Mouse (Mus musculus): ENCODE measurements around the gene Gm3029.
"Not testable (repeated sequence)": the region's sequence is repeated elsewhere in the genome, so short reads cannot be mapped to it uniquely, and the experiment has no call there.

The Gm3029 gene

DNA sequence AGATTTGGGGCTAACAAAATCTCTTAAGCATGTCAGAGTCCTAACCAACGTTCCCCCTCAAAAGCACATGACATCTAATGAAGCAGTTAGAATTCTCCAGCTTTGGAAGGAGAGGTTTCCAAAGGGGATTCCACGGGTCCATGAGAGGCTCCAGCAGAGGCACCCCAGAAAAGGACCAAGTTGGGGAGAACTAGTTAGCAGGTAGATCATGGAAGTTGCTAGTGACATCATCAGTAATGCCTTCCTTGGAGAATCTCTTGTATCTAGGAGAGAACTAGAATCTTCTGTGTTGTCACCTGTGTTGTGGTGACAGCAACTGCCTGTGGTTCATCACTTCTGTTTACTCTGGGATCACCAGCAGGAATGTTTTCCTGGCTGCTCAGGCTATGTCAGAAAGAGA, at the start of gene Gm3029:
Gene Gm3029 (plus strand): TSS at position 301 of the 400 bp plus-strand sequence.
- in situ Hi-C loops (cut with MboI, MseI): loop anchor here (25.0 kb wide), 1 partner anchor 706 kb away; the partner anchor contains the start of gene Gm8159

DNA sequence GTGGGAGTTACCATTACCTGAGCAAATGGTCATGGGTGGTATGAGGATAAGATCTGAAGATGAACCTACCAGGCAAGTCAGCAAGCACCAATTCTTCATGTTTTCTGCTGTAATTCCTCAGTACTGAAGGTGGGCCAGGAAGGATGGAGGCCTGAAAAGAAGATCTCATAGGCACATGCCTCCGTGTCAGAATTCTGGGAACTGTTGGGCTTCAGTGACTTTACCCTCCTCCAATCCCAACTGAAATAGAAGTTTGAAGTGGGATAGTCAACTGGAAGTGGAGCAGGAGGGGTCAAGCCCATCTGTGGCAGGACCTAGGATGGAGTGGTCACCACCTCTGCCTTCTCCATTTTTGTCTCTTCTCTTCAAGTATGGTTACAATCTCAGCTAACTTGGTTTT, 47.7 kb upstream of the Gm3029 start, which contains the start of gene Gm2916:
Gene Gm2916 (plus strand): TSS at position 301 of the 400 bp plus-strand sequence.
- in situ Hi-C loops (cut with MboI, MseI): not testable (repeated sequence)

DNA sequence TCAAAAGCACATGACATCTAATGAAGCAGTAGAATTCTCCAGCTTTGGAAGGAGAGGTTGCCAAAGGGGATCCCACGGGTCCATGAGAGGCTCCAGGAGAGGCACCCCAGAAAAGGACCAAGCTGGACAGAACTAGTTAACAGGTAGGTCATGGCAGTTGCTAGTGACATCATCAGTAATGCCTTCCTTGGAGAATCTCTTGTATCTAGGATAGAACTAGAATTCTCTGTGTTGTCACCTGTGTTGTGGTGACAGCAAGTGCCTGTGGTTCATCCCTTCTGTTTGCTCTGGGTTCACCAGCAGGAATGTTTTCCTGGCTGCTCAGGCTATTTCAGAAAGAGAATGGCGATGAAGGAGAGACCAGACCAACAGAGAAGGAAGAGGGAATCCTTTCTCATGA, 31.7 kb downstream of the Gm3029 start, which contains the start of gene Gm3095:
Gene Gm3095 (plus strand): TSS at position 301 of the 400 bp plus-strand sequence.
- in situ Hi-C loops (cut with MboI, MseI): not testable (repeated sequence)
